Mouse (Mus musculus) thymus, postnatal 4 days (tissue): Measurements from ENCODE around the gene Taok3.
A peak's percentile ranks its signal among the peaks of the same experiment; 100 is the strongest.

ENCODE experiments used
- DNase-seq: peaks from one replicate; pipeline ENCODE4 v3.0.0; 2021

Taok3 gene

DNA sequence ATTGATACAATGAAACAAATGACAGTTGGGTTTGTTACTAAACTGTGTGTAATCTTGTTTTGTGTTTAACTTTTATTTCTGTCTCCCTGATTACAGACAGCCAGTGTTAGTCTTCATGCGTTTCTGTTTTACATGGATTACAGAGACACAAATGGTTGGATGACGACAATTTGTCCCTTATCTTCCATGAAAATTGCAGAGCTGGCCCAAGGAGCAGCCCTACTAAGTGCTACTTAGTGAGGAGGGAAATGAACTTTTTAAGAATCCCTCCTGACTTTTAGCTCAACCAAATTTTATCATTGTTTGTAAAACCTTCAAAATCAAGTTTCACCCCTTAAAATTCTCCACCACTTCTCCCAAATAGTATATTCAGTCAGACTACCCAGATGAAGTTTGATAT, 1.7 kb upstream of the Taok3 start:
- DNase-seq: no peak

DNA sequence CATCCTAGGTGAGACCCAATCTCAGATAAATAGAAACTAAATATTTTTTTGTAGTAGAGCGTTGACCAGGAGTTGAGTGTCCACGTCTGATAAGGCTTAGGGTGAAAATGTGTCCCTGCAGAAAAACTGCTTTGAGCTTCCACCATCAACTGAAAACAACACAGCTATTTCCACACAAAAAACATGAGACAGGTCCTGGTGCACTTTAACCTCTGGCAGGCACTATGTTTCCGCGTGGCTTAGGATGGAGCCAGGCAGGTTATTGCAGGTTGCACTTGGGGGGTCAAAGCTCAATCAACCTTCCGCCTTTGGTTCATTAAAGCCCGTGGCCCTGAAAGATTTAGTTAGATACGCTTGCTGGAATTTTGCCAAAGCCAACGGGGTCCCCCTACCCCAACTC, 1.1 kb upstream of the Taok3 start:
- no peak for DNase-seq

DNA sequence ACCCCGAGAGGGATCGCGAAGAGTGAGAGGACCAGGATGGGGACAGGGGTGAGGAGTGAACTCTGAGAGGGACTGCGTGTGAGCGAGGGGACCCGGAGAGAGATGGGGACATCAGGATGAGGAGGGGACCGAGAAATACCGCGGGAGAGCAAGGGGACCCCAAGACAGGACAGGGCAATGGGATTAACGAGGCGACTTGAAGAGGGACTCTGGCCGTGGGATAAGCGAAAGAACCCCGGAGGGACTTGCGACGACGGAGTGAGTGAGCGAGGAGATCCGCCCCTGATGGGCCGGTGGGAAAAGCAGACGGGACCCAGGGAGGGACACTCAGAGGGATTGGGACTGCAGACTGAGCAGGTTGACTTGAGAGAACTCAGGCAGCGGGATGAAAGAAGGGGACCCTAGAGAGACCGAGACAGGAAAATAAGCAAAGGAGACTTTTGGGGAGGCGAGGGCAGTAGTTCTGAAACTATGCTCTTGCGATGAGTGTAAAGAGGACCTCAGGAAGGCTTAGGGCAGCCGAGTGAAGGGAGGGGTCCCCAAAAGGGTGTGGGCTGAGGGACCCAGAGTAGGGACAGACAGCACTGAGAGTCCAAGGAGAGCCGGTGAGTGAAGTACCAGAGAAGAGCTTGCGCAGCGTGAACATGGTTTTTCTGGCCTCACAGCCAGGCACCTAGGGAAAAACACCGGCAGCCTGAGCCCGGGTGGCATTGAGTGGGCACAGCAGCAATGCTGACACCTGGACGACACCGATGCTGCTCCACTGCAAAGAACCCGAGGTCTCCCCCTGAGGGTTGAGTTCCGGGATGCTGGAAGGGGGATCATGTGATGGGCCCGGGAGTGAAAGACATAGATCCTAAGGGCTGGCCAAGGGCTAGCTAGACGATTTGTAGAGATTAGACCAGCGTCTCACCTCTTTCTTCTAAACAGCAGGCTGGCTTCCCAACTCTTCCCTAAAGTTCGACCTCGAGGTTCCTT, 849 bp downstream of the Taok3 start:
- peak; percentile 46 for DNase-seq

DNA sequence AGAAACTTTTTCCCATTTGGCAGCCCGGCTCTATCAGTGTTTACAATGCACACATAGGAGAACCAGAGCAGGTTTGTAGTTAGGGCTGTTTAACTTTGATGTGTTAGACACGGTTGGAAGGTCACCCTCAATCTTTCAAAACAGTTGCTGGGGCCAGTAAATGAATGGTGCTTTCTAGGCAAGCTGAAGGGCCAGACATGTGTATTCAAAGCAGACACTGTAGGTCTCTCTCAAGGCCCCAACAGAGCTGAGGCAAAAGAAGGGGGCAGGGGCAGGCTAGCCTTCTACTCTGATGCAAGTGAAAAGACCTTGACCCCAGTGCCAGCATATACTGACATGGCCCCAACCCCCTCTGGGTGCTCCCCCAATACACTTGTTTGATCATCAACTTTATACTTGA, 1.7 kb downstream of the Taok3 start:
- DNase-seq: no peak

DNA sequence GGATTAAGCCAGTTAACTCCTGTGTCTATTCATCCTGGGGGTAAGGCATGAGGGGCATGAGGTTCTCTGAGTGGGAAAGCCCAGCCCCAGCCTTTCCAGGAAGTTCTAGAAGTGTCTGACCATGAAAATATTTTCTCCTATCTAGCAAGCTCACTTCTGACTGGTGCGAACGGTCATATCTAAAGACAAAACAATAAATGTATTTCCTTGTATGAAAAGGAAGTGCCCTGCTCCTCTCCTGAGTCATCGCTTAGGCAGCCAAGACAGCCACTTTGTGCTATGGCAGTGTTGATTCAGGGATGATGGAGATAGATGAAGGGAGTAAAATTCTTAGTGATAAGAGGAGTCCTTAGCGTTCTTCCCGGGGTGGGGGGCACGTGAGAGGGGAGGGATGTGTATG, 3.2 kb downstream of the Taok3 start:
- DNase-seq: no peak

DNA sequence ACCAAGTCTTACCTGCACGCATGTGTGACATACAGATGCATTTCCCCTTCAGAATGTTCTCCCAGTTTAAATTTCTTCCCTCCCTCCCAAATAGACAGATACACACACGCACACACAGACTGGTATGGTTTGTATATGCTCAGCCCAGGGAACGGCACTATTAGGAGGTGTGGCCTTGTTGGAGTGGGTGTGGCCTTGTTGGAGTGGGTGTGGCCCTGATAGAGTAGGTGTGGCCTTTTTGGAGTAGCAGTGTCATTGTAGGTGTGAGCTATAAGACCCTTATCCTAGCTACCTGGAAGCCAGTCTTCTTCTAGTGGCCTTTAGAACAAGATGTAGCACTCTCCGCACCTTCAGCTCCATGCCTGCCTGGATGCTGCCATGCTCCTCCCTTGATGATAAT, 3.9 kb downstream of the Taok3 start:
- no peak for DNase-seq

DNA sequence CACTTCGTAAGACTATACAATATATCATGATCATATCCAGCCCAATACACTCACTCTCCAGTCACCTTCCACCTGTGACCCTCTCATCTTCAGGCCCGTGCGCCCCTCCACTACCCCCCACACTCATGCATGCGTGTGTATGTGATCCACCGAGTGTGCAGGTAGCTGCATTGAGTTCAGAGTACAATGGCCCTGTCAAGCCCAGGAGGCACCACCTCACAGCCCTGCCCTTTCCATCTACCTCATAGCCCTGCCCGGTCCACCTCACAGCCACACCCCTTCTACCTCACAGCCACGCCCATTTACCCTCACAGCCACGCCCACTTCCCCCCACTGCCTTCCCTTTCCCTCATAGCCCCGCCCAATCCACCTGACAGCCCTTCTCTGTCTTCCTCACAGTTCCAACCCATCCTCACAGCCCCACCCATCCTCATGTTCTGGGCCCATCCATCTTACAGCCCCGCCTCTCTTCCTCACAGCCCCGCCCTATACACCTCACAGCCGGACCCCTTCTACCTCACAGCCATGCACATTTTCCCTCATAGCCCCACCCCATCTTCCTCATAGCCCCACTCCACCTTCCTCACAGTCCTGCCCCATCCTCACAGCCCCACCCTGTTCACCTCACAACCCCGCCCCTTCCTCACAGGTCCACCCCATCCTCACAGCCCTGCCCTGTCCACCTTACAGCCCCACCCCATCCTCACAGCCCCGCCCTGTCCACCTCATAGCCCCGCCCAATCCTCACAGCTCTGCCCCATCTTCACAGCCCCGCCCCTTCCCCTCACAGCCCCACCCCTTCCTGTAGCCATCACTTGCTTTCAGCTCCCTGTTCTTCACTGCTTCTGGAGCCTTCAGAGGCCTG, 5.8 kb downstream of the Taok3 start:
- DNase-seq: no peak

DNA sequence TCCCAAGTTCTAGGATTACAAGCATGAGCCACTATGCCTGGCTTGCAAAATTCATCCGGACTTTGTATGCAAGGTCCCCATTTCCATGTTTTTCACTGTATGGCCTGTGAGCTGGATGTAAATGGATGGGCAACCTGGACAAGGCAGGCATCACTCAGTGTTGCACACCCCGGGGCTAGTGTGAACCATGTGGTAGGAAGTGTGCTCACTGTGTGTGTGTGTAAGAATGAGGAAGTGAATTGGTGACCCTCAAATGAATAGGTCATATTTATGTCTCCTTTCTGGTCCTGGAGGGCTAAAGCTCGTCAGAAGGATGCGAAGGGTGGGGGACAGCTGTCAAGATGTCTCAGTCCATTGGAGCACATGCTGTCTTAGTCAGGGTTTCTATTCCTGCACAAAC, 7.1 kb downstream of the Taok3 start:
- no peak for DNase-seq

DNA sequence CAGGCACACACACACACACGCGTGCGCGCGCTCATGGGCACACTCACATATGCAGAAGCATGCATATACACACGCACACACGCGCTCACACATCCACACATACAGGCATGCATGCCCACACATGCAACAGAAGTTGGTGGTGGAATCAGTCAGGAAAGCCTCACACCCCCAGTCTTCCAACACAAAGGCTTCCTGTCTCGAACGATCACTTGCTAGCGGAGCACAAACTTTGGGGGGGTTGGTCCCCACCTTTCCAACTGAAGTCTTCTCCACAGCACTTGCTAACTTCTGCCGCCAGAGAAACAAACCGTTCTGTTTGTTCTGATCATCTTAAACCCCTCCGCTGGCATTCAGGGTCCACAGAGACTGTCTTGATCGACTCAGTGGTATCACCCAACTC, 10.8 kb downstream of the Taok3 start:
- DNase-seq: peak; percentile 56

DNA sequence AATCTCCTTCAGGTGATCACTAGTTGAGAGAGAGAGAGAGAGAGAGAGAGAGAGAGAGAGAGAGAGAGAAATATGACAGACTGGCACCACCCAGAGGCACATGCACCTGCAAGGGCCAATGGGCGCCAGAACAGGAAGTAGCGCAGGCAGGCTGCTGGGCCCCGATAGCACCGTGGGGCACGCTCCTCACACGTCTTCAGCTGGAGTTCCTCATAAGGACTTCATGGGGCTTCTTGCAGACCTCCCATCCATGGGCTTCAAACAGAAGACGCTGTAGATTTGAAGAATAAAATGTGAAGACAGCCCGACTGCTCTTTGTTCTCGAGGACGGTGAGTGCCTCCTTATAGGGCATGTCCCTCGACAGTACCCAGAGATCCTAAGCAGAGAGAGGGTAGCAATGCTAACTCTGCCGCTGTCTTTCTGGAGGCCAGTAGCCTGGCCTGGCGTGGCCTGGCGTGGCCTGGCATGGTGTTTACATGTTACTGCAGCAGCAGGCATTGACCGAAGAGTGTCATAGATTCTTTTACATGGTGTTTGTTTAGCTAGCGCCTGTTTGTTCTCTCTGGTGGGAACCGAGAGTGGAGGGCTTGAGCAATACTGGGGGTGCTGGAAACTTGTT, 13.6 kb downstream of the Taok3 start:
- peak; percentile 86 for DNase-seq

DNA sequence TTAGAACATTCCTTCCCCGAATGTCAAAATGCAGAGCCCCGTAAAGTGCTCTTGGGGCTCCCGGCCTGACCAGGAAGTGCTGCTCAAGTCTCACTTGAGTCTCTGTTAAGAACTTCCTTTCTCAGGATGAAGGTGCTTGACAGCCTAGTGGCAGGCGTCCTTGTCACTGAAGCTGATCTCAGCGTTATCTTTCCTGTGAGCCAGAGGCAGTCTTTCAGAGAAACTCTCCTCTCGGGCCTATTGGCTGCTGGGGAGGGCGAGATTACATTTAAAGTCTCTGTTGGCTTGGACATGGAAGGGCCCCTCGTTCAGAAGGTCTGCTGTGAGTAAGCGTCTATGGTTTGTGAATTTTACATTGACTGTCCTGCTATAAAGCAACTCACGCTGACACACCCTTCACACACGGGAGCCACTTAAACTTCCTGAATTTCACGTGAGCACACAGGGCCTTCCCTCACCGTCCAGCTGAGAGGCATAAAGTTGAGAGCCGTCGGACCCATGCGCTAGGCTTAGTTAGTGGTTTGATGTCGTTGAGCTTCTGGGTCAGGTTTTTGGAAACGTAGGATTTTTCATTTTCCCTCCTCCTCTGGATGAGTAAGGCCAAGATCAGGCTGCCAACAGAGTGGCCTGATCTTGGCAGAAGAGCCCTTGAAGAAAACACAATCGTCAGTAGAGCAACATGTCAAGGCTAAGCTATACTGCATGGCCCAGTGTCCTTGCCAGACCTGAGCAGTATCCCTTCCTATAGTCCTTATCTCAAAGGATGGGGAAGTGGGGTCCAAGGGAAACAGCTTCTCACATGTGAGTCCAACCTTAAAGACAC, 14.3 kb downstream of the Taok3 start:
- peak; percentile 48 for DNase-seq

DNA sequence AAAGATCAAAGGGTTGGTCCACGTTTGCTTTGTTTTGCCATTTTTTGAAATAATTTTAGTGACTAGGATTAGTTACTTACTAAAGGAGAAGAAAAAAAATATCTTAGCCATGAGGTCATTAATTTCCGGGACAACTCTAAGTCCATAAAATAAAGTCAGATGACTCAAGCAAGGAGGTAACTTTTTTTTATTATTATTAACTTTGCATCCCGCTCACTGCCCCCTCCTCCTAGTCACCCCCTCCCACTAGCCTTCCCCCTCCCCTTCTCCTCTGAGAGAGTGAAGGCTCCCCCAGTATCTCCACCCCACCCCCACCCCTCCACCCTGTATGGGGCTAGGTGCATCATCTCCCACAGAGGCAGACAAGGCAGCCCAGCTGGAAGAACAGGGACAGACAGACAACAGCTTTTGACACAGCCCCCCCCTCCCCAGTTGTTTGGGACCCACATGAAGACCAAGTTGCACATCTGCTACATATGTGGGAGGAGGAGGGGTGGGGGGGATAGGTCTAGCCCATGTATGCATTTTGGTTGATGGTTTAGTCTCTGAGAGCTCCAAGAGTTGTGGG, 15.0 kb downstream of the Taok3 start:
- DNase-seq: peak; percentile 56

DNA sequence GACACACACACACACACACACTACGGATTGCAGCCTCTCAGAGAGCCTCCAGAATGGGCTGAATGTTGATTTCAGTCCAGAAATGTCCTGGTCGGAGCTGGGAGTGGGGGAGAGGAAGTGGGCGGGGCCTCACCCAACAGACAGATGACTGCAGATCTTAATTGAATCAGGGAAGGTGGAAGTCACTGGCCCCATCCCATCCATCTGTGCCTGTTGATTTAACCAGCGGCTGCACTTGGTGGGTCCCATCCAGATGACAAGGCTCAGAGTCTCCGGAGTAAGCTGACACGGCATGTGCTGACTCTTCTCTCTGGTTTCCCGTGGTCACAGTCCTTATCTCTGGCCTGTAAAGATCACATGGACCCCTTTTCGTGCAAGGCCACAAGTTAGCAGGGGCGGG, 15.9 kb downstream of the Taok3 start:
- DNase-seq: peak; percentile 75

DNA sequence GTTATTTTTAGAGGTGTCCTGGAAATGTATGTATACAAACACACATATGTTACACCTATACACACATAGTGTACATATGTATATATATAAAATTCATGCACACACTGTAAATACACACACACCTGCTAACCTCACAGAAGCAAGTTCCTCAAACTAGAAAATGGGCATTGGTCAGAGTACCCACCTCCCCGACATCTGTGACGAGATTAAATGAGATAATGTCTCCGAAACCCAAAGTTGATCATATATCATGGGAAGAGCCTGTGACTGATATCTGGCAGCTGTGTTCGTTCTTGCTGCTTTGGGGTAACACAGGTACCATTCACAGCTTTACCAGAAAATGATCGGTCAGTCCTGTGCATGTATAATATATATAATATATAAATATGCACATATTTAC, 16.6 kb downstream of the Taok3 start:
- no peak for DNase-seq

DNA sequence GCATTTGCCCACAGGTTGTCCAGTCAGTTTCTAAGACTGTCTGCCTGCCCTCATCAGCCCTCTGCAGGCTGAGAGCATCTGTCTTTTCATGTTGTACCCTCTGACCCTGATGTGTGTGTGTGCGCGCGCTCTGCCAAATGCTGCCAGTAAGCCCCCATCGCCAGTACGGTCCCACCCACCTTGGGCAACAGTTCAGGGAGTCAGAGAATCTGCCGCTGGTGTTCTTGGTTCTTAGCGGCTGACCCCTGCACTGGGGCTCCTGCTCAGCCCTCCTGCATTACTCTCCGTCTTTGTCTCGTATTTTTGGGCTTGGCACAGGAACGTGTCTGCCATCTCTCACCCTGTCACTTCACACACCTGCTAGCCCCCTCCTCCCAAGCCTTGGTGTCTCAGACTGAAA, 17.1 kb downstream of the Taok3 start:
- DNase-seq: no peak

DNA sequence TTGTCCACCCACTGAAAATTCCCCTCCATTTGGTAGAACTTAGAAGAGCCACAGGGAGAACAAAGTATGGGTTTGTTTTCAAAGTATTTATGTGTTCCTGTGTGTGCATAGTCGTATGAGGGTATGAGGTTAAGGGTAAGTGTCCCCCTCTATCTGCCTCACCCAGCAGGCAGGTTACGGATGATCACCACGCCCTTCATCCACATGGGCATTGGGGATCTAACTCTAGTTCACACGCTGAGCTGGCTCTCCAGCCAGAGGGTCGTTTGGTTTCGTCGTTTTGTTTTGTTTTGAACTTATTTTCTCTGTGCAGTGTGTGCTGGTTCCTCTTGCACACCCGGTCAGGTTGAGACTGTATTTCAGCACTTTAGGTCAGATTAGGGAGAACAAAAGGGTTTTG, 17.7 kb downstream of the Taok3 start:
- DNase-seq: no peak

DNA sequence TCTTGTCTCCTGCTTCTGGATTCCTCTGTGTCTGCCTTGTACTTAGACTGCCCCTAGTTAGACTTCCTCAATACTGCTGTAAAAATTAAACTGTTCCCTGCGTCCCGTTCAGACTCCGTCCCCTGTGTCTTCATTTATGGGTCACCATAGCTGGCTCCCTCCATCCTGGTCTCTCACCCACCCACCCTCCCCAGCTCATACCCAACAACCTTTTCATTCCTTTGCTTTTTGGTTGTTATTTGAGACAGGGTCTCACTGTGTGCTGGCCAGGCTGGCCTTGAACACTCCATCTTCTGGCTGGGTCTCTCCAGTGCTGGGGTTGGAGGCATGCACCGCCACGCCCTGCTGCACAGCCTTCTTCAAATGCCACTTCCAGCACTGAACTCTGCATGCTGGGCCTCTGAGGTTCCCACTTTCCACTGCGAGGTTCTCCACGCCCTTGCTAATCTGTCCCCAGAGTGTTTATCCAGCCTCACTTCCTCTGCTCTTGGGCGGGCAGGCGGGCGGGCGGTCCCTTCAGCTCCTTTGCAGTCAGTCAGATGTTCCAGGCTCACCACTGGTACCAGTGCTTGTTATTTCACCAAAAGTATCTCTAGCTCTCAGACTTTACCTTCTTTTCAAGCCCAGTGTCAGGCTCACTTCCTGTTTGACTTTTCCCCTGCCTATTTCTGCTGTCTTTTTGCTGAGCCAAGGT, 18.5 kb downstream of the Taok3 start:
- DNase-seq: peak; percentile 55

DNA sequence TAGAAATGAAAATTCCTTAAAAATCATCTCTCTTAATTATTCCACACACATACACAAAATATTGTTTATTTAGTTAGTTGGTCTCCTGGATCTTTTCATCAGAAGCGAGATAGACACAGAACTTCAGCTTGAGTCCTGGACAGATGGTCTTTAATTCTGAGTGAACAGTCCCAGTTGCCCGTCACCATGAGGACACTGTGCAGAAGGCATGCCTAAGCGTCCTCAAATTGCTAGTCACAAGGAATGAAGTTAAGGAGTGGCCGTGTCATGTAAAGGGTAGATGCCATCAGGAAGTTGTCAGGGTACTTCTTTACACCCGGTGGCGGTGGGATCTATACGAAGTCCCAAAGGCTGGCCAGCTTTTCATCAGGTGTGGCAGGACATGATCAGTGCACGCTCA, 19.9 kb downstream of the Taok3 start:
- no peak for DNase-seq

DNA sequence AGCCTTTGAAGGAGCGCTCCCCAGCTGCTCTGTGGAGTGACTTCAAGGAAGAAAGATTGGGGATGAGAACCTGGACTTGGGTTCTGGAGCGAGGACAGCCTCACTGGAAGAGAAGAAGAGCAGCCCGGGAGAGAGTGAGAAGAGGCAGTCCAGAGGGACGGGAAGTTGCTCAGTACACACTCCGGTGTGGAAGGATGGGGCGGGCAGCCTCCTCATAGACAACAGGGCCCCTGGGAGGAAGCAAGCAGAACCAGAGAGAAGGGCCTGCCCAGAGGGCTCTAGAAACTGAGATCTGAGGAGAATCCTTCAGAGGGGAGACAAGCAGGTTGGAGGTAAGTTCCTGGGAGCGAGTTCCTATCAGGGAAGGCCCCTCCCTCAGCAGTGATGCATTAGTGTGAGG, 20.4 kb downstream of the Taok3 start:
- no peak for DNase-seq

DNA sequence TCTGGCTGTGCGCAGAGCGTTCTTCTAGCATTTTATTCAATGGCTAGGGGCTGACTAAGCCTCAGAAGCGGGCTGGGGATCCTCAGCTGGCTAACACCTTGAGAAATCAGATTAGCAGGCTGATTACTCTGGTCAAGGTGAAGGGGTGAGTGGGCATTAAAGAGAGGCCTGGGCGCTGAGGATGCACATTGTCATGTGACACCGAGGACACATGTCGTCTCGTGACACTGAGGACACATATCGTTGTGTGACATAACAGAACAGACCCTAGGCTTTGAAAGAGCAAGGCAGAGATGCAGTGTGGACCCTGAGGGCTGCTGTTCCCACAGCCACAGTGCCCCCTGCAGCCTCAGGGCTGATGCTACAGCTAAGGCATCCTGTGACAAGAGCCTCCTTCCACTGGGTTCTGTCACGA, 23.8 kb downstream of the Taok3 start:
- DNase-seq: peak; percentile 87

DNA sequence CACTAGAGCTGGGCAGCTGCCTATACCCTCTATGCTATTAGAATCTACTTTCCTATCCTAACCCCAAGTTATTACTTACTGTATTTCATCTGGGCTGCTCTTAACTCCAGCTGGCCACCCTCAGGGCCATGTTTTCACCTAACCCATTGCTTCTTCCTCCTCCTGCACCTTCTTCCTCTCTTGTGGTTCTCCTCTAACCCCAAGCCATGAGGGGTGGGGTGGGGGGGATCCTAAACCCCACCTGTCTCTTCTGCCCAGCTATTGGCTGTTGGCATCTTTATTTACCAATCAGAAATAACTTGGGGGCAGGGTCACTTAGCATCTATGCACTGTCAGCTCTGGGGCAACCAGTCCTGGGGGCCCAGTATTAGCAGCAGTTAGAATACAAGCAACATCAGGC, 26.2 kb downstream of the Taok3 start:
- DNase-seq: no peak
